Mouse (Mus musculus): ENCODE results near the gene Pdcd2.

DNA sequence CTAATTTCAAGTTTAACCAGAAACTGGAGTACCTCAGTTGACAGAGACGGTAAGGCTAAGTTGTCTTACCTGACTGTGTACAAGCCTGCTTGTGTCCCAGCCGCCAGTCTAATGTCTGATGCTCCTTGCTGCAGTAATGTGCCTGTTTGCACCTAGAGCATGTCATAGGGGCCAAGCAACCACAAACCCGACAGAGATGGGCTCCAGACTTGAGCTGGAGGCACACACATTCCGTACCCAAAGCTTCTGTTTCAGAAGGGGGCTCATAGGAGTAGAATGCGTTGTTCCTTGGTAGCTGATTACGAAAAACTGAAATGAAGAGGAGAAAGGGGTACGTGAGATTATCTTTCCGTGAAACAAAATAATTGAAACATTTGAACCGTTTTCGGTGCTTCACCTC lies 797 bp downstream of the Pdcd2 start:
- TF ChIP-seq TAL1 (IDR thresholded peaks at IDR 0.05; ENCODE audit: low read length), result no peak
- no peak for TF ChIP-seq GATA1 (IDR thresholded peaks at IDR 0.05; ENCODE audit: low read length)
